Comparison of ENCODE assay signal across 9 mouse cellular contexts in genomic region chr15:103298861-103299616, GRCm38 (mm10). TPM values are rescaled to one million over a fixed set of nuclear protein-coding genes. Genes with fewer than 3 reads are reported as not detected.
DNase-seq lines count a peak whose midpoint lies in the region; ATAC-seq and TF ChIP-seq lines count a peak whose summit lies in the region.
"Had no signal": no experiment of that assay in that cellular context is flagged by ENCODE, and none has a peak within 500 bp of the region (broad histone marks: within the 10 kb centered on the region; RNA-seq: fewer than 3 reads in every experiment).

No protein-coding gene starts in this region.

- peaks cover 62% of the 10 kb centered on the region for H3K4me1 ChIP-seq in heart, embryonic 10.5 days
- peaks cover 89% of the 10 kb centered on the region for H3K4me1 ChIP-seq in hindbrain, embryonic 12.5 days

- peak overlapping the region; percentile 47 for H3K4me2 ChIP-seq in hindbrain, embryonic 12.5 days (replicated peaks)

- no peaks in the 10 kb centered on the region for H3K9me3 ChIP-seq in heart, embryonic 10.5 days
- H3K9me3 ChIP-seq in hindbrain, embryonic 12.5 days (replicated peaks), result no peaks in the 10 kb centered on the region

- H3K27ac ChIP-seq in heart, embryonic 10.5 days, result 0 out of 2 replicates have a peak overlapping the region, but pooled peaks have one; percentile 12
- peak overlapping the region; percentile 98 for H3K27ac ChIP-seq in hindbrain, embryonic 12.5 days

- DNase-seq in heart, embryonic 10.5 days (ENCODE audit: low spot score), result no peak
- DNase-seq in heart, adult 18-20 months, result no peak
- DNase-seq in brain, embryonic 14.5 days (ENCODE audit: low read depth), result peak; percentile 31
- peak; percentile 33 for DNase-seq in lung, postnatal 10 days
- no peak for DNase-seq in ovary, adult 18-20 months (ENCODE audit: low spot score)
- no peak for DNase-seq in right cerebral cortex, postnatal 14 days
- DNase-seq in kidney, postnatal 14 days, result no peak
- DNase-seq: right cerebral cortex, postnatal 4 days had no signal

- no peak for TF ChIP-seq CTCF in brain, embryonic 14.5 days (IDR thresholded peaks at IDR 0.05; ENCODE audit: borderline replicate concordance, extremely low read depth, insufficient read depth, insufficient read length)

- no peaks in the 10 kb centered on the region for H3K27me3 ChIP-seq in heart, embryonic 10.5 days (ENCODE audit: insufficient read depth, poor library complexity, severe bottlenecking)
- no peaks in the 10 kb centered on the region for H3K27me3 ChIP-seq in hindbrain, embryonic 12.5 days

- ATAC-seq in hindbrain, embryonic 12.5 days (ENCODE audit: low FRiP score), result no peak

- no peak for TF ChIP-seq POLR2A in brain, embryonic 14.5 days (IDR thresholded peaks at IDR 0.05; ENCODE audit: borderline replicate concordance, extremely low read depth, insufficient read depth, insufficient read length, poor library complexity, severe bottlenecking)

- peaks cover 39% of the 10 kb centered on the region for H3K36me3 ChIP-seq in heart, embryonic 10.5 days
- H3K36me3 ChIP-seq in hindbrain, embryonic 12.5 days, result 0 out of 2 replicates have a peak, but pooled peaks cover 3% of the 10 kb centered on the region

- WGBS in heart, embryonic 10.5 days, result 65% methylated on average over 5 of the region's 5 CpGs
- 82% methylated on average over 5 of the region's 5 CpGs for WGBS in hindbrain, embryonic 12.5 days

- peak overlapping the region; percentile 64 for H3K9ac ChIP-seq in hindbrain, embryonic 12.5 days

- no peak overlapping the region for H3K4me3 ChIP-seq in heart, embryonic 10.5 days
- no peak overlapping the region for H3K4me3 ChIP-seq in hindbrain, embryonic 12.5 days

RNA-seq across cellular contexts. Expression of gene Gpr84, which starts 11.4 kb away (rescaled TPM):
- 0.35 TPM in 1 of 2 replicates, not detected in the other for polyA plus RNA-seq in heart, embryonic 10.5 days (2016; fragmentation: Nextera tagmentation; extraction: Ambion mirVana)
- not detected for total RNA-seq in heart, adult 18-20 months (2021)
- polyA plus RNA-seq in brain, embryonic 14.5 days (2012; rRNA removed), result 0.30 and 0.33 TPM in 2 replicates
- 0.36 and 0.51 TPM in 2 replicates for polyA plus RNA-seq in hindbrain, embryonic 12.5 days (2016; fragmentation: Nextera tagmentation; extraction: Ambion mirVana)

RNA-seq across cellular contexts. Expression of gene Copz1, which starts 26.5 kb away (rescaled TPM):
- polyA plus RNA-seq in heart, embryonic 10.5 days (2016; fragmentation: Nextera tagmentation; extraction: Ambion mirVana), result 220 and 264 TPM in 2 replicates
- total RNA-seq in heart, adult 18-20 months (2021), result 10 to 100 TPM; 52.3 to 52.9 TPM
- 165 and 192 TPM in 2 replicates for polyA plus RNA-seq in brain, embryonic 14.5 days (2012; rRNA removed)
- 235 and 247 TPM in 2 replicates for polyA plus RNA-seq in hindbrain, embryonic 12.5 days (2016; fragmentation: Nextera tagmentation; extraction: Ambion mirVana)

RNA-seq across cellular contexts. Expression of gene Nfe2, which starts 40.8 kb away (rescaled TPM):
- 15.2 and 19.4 TPM in 2 replicates for polyA plus RNA-seq in heart, embryonic 10.5 days (2016; fragmentation: Nextera tagmentation; extraction: Ambion mirVana)
- total RNA-seq in heart, adult 18-20 months (2021), result 1 to 10 TPM in 1 of 2 experiments, under 1 TPM in 1; 0.46 to 1.2 TPM
- 0.53 and 1.2 TPM in 2 replicates for polyA plus RNA-seq in brain, embryonic 14.5 days (2012; rRNA removed)
- polyA plus RNA-seq in hindbrain, embryonic 12.5 days (2016; fragmentation: Nextera tagmentation; extraction: Ambion mirVana), result 5.1 and 5.4 TPM in 2 replicates

RNA-seq across cellular contexts. Expression of gene Zfp385a, which starts 40.9 kb away (rescaled TPM):
- 8.9 and 15.8 TPM in 2 replicates for polyA plus RNA-seq in heart, embryonic 10.5 days (2016; fragmentation: Nextera tagmentation; extraction: Ambion mirVana)
- 10 to 100 TPM in 1 of 2 experiments, 1 to 10 TPM in 1; 8.9 to 10.3 TPM for total RNA-seq in heart, adult 18-20 months (2021)
- polyA plus RNA-seq in brain, embryonic 14.5 days (2012; rRNA removed), result 20.3 and 37.5 TPM in 2 replicates
- polyA plus RNA-seq in hindbrain, embryonic 12.5 days (2016; fragmentation: Nextera tagmentation; extraction: Ambion mirVana), result 20.5 and 23.8 TPM in 2 replicates

RNA-seq across cellular contexts. Expression of gene Hnrnpa1, which starts 58.8 kb away (rescaled TPM):
- polyA plus RNA-seq in heart, embryonic 10.5 days (2016; fragmentation: Nextera tagmentation; extraction: Ambion mirVana), result 682 and 901 TPM in 2 replicates
- total RNA-seq in heart, adult 18-20 months (2021), result 100 to 1,000 TPM; 147 to 150 TPM
- 976 and 1,085 TPM in 2 replicates for polyA plus RNA-seq in brain, embryonic 14.5 days (2012; rRNA removed)
- 1,137 and 1,149 TPM in 2 replicates for polyA plus RNA-seq in hindbrain, embryonic 12.5 days (2016; fragmentation: Nextera tagmentation; extraction: Ambion mirVana)

Comparison
In these comparisons a context has a peak if more than half of its experiments do, and no peak if none do; other contexts are left out.
1. DNase-seq: peak in brain, embryonic 14.5 days (single experiment) and lung, postnatal 10 days (single experiment); none in heart, embryonic 10.5 days (single experiment), heart, adult 18-20 months (0 of 2), ovary, adult 18-20 months (single experiment), right cerebral cortex, postnatal 14 days (single experiment) and kidney, postnatal 14 days (single experiment).